Mouse (Mus musculus): ENCODE results near the gene Rgl2. TPM values are rescaled to one million over a fixed set of nuclear protein-coding genes. Genes with fewer than 3 reads are reported as not detected.

Rgl2 gene
- total and polyA plus RNA-seq, 2 experiments from 2014 or later, result 38.2 to 83.0 TPM

DNA sequence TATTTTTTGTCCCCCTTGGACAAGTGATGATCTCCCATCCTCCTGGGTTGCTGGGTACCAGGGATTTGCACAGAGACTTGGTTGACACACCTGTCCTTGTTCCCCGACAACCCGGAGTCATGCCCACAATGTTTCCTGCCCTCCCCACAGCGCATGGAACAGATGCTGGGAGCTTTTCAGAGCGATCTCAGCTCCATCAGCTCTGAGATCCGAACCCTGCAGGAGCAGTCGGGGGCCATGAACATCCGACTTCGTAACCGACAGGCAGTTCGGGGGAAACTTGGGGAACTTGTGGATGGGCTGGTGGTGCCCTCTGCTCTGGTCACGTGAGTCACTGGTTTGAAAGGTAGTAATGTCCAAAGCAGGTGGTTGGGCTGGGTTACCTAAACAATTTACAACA, 29.1 kb downstream of the Rgl2 start:
- peaks cover 13% of the 10 kb centered on the region; the same call in 1 of the 2 replicates for H3K4me1 ChIP-seq (ENCODE audit: insufficient read depth, low read length)
- DNase-seq (ENCODE audit: low spot score), result no peak
- H3K4me3 ChIP-seq (ENCODE audit: low read depth, low read length), result no peak overlapping the region
- no peak overlapping the region for H3K27ac ChIP-seq (ENCODE audit: low read depth, low read length)
- 95% methylated on average over 11 of the region's 11 CpGs for WGBS
- no peak for TF ChIP-seq CTCF (IDR thresholded peaks at IDR 0.05)
- ATAC-seq (ENCODE audit: low FRiP score), result no peak
- H3K9me3 ChIP-seq (ENCODE audit: low read length), result no peaks in the 10 kb centered on the region
- peaks cover 52% of the 10 kb centered on the region for H3K36me3 ChIP-seq (ENCODE audit: insufficient read depth, low read length)
- H3K9ac ChIP-seq (replicated peaks; ENCODE audit: low read length, poor library complexity, severe bottlenecking), result no peak overlapping the region
- H3K4me2 ChIP-seq (ENCODE audit: low read depth, low read length, poor library complexity, severe bottlenecking), result no peak overlapping the region
- H3K27me3 ChIP-seq (ENCODE audit: insufficient read depth, low read length), result no peaks in the 10 kb centered on the region

DNA sequence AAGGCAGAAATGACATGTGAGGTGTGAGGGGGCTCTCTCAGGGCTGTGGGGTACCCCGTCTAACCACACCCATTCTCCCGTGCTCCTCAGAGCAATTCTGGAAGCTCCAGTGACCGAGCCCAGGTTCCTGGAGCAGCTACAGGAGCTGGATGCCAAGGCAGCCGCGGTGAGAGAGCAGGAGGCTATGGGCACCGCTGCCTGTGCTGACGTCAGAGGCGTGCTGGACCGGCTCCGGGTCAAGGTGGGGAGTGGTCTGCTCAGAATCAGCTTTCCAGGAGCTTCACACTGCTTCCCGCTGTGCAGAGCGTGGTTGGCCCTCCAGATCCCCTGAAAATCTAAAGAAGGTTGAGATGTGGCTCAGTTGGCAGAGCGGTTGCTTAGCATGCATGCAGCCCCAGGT, 29.8 kb downstream of the Rgl2 start:
- 97% methylated on average over 13 of the region's 13 CpGs for WGBS
- Histone ChIP-seq H3K4me1 (ENCODE audit: insufficient read depth, low read length) (peaks cover 12% of the 10 kb centered on the region; the same call in 1 of the 2 replicates), H3K9me3 (ENCODE audit: low read length) (no peaks in the 10 kb centered on the region), H3K4me2 (ENCODE audit: low read depth, low read length, poor library complexity, severe bottlenecking) (no peak overlapping the region), H3K36me3 (ENCODE audit: insufficient read depth, low read length) (peaks cover 50% of the 10 kb centered on the region), H3K27ac (ENCODE audit: low read depth, low read length) (no peak overlapping the region), H3K9ac (replicated peaks; ENCODE audit: low read length, poor library complexity, severe bottlenecking) (no peak overlapping the region), H3K4me3 (ENCODE audit: low read depth, low read length) (no peak overlapping the region), H3K27me3 (ENCODE audit: insufficient read depth, low read length) (no peaks in the 10 kb centered on the region)
- no peak for DNase-seq (ENCODE audit: low spot score)
- ATAC-seq (ENCODE audit: low FRiP score), result no peak
- TF ChIP-seq CTCF (IDR thresholded peaks at IDR 0.05), result no peak

DNA sequence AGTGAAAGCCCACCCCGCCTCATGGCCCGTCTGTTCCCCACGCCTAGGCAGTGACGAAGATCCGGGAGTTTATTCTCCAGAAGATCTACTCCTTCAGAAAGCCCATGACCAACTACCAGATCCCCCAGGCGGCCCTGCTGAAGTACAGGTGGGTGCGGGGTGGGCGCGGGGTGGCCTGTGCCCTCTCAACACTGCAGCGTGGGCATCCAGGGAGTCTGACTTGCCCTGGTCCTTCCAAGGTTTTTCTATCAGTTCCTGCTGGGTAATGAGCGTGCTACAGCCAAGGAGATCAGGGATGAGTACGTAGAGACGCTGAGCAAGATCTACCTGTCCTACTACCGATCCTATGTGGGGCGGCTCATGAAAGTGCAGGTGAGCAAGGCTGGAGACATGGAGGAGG, 30.6 kb downstream of the Rgl2 start:
- H3K36me3 ChIP-seq (ENCODE audit: insufficient read depth, low read length), result peaks cover 50% of the 10 kb centered on the region
- ATAC-seq (ENCODE audit: low FRiP score), result no peak
- WGBS, result 94% methylated on average over 15 of the region's 15 CpGs
- no peak for DNase-seq (ENCODE audit: low spot score)
- no peak overlapping the region for H3K4me3 ChIP-seq (ENCODE audit: low read depth, low read length)
- no peak overlapping the region for H3K4me2 ChIP-seq (ENCODE audit: low read depth, low read length, poor library complexity, severe bottlenecking)
- no peaks in the 10 kb centered on the region for H3K9me3 ChIP-seq (ENCODE audit: low read length)
- no peak overlapping the region for H3K9ac ChIP-seq (replicated peaks; ENCODE audit: low read length, poor library complexity, severe bottlenecking)
- no peaks in the 10 kb centered on the region for H3K27me3 ChIP-seq (ENCODE audit: insufficient read depth, low read length)
- H3K27ac ChIP-seq (ENCODE audit: low read depth, low read length), result no peak overlapping the region
- H3K4me1 ChIP-seq (ENCODE audit: insufficient read depth, low read length), result peaks cover 6% of the 10 kb centered on the region; the same call in 1 of the 2 replicates
- TF ChIP-seq CTCF (IDR thresholded peaks at IDR 0.05), result no peak

DNA sequence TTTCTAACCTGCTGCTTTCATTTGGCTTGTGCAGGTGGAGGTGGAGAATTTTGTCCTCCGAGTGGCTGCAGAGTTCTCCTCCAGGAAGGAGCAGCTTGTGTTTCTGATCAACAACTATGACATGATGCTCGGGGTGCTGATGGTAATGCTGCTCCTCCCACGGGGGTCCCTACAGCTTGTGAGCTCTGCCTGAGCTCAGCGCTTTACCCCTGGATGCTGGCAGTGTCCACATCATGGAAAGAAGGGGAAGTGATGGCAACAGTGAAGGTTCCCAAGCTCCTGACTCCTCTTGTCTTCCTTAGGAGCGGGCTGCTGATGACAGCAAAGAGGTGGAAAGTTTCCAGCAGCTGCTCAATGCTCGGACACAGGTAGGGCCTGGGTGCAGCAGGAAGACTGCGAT, 33.5 kb downstream of the Rgl2 start:
- Histone ChIP-seq H3K4me2 (ENCODE audit: low read depth, low read length, poor library complexity, severe bottlenecking) (no peak overlapping the region), H3K27me3 (ENCODE audit: insufficient read depth, low read length) (no peaks in the 10 kb centered on the region), H3K9ac (replicated peaks; ENCODE audit: low read length, poor library complexity, severe bottlenecking) (no peak overlapping the region), H3K9me3 (ENCODE audit: low read length) (no peaks in the 10 kb centered on the region), H3K4me1 (ENCODE audit: insufficient read depth, low read length) (no peaks in the 10 kb centered on the region), H3K27ac (ENCODE audit: low read depth, low read length) (no peak overlapping the region), H3K36me3 (ENCODE audit: insufficient read depth, low read length) (peaks cover 65% of the 10 kb centered on the region), H3K4me3 (ENCODE audit: low read depth, low read length) (no peak overlapping the region)
- DNase-seq (ENCODE audit: low spot score), result no peak
- 93% methylated on average over 7 of the region's 7 CpGs for WGBS
- no peak for ATAC-seq (ENCODE audit: low FRiP score)
- no peak for TF ChIP-seq CTCF (IDR thresholded peaks at IDR 0.05)

- Histone ChIP-seq H3K36me3 (ENCODE audit: insufficient read depth, low read length) (peaks cover 44% of the 10 kb centered on the region), H3K9me3 (ENCODE audit: low read length) (0 out of 2 replicates have a peak, but pooled peaks cover 2% of the 10 kb centered on the region), H3K4me3 (ENCODE audit: low read depth, low read length) (no peak overlapping the region), H3K27ac (ENCODE audit: low read depth, low read length) (no peak overlapping the region), H3K9ac (replicated peaks; ENCODE audit: low read length, poor library complexity, severe bottlenecking) (no peak overlapping the region), H3K4me1 (ENCODE audit: insufficient read depth, low read length) (no peaks in the 10 kb centered on the region), H3K27me3 (ENCODE audit: insufficient read depth, low read length) (no peaks in the 10 kb centered on the region), H3K4me2 (ENCODE audit: low read depth, low read length, poor library complexity, severe bottlenecking) (no peak overlapping the region)
- DNase-seq (ENCODE audit: low spot score) (no peak), ATAC-seq (ENCODE audit: low FRiP score) (no peak)
- TF ChIP-seq CTCF (IDR thresholded peaks at IDR 0.05), result no peak
- 94% methylated on average over 17 of the region's 17 CpGs for WGBS
These were observed 35.9 kb downstream of the Rgl2 start for GRCm38 (mm10) chr17:33965082-33965845.

DNA sequence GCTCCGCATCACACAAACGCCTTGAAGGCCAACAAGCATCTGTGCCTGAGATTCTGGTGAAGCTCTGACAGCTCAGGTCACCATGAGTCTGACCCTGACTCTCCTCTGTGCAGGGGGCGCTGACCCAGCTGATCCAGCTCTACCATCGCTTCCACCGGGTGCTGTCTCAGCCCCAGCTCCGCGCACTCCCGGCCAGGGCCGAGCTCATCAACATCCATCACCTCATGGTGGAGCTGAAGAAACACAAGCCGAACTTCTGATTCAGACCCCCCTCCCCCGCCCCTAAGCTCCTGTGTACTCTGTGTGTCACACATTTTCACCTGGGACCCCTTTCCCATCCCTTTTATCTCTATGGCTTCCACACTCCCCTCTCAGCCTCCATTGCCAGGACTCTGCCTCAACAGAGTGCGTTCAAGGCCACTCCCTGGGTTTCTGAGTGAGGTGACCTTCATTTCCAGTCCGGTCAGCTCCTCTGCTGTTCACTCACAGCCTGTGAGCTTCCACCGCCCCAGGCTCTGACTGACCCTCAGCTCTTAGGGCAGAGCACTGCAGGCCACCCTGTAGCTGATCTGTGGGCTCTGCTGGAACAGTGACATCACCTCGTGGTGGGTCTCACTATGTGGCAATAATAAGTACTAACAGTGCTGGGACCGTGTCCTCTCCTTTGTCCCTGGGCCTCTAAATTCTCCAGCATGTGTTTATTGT, 36.7 kb downstream of the Rgl2 start:
- Histone ChIP-seq H3K27ac (ENCODE audit: low read depth, low read length) (no peak overlapping the region), H3K4me3 (ENCODE audit: low read depth, low read length) (no peak overlapping the region), H3K36me3 (ENCODE audit: insufficient read depth, low read length) (peaks cover 40% of the 10 kb centered on the region), H3K4me2 (ENCODE audit: low read depth, low read length, poor library complexity, severe bottlenecking) (no peak overlapping the region), H3K9me3 (ENCODE audit: low read length) (0 out of 2 replicates have a peak, but pooled peaks cover 2% of the 10 kb centered on the region), H3K27me3 (ENCODE audit: insufficient read depth, low read length) (no peaks in the 10 kb centered on the region), H3K4me1 (ENCODE audit: insufficient read depth, low read length) (no peaks in the 10 kb centered on the region), H3K9ac (replicated peaks; ENCODE audit: low read length, poor library complexity, severe bottlenecking) (no peak overlapping the region)
- TF ChIP-seq CTCF (IDR thresholded peaks at IDR 0.05), result no peak
- ATAC-seq (ENCODE audit: low FRiP score) (no peak), DNase-seq (ENCODE audit: low spot score) (no peak)
- WGBS, result 91% methylated on average over 16 of the region's 16 CpGs

All from midbrain, postnatal 0 days (tissue).